Mouse (Mus musculus) forebrain, embryonic 12.5 days (tissue): ENCODE measurements at regions not wholly inside any gene's neighbourhood (a gene's known extent, or its start where the extent isn't known, plus 50 kb on each side); places are given as distances from the start of the nearest gene placed in this dataset.

Experiments
- ATAC-seq: fragments of 200-750 bp; cut with Nextera tagmentation; 2 replicates; pipeline ENCODE4 v1.8.0; 2017; ENCODE audit warnings: moderate TSS enrichment; ENCODE audit not compliant: low FRiP score
- H3K27ac ChIP-seq: fragments of 300-500 bp; sonication (generic); 2 replicates; pipeline ENCODE4 v1.5.1; 2016; ENCODE audit warnings: mild to moderate bottlenecking
- H3K27me3 ChIP-seq: fragments of 300-500 bp; sonication (generic); 2 replicates; pipeline ENCODE4 v1.6.1; 2016; ENCODE audit warnings: mild to moderate bottlenecking
- H3K36me3 ChIP-seq: fragments of 300-500 bp; sonication (generic); replicated peaks from 2 replicates; pipeline ENCODE4 v1.6.1; 2016; ENCODE audit warnings: mild to moderate bottlenecking
- H3K4me1 ChIP-seq: fragments of 300-500 bp; sonication (generic); 2 replicates; pipeline ENCODE4 v1.6.1; 2016
- H3K4me2 ChIP-seq: fragments of 300-500 bp; sonication (generic); 2 replicates; pipeline ENCODE4 v1.6.1; 2016; ENCODE audit warnings: mild to moderate bottlenecking, moderate library complexity
- H3K4me3 ChIP-seq: fragments of 300-500 bp; sonication (generic); replicated peaks from 2 replicates; pipeline ENCODE4 v1.5.1; 2016; ENCODE audit warnings: mild to moderate bottlenecking
- H3K9ac ChIP-seq: fragments of 300-500 bp; sonication (generic); 2 replicates; pipeline ENCODE4 v1.6.1; 2016; ENCODE audit warnings: mild to moderate bottlenecking
- H3K9me3 ChIP-seq: fragments of 300-500 bp; sonication (generic); 2 replicates; pipeline ENCODE4 v1.6.1; 2016
- WGBS: fragments of 180-500 bp; shearing (Covaris S2); methylation state at CpG from one replicate; pipeline ENCODE4 v1.1.7; 2016; 5-methylcytosine and 5-hydroxymethylcytosine counted together

GRCm38 (mm10) chr12:27849099-27849498 is 506.7 kb upstream of the Sox11 start:
- Histone ChIP-seq H3K36me3 (no peaks in the 10 kb centered on the region), H3K9ac (no peak overlapping the region), H3K27me3 (no peaks in the 10 kb centered on the region), H3K4me2 (no peak overlapping the region), H3K4me3 (no peak overlapping the region), H3K27ac (no peak overlapping the region), H3K9me3 (no peaks in the 10 kb centered on the region), H3K4me1 (no peaks in the 10 kb centered on the region)
- ATAC-seq = no peak
- WGBS = 87% methylated on average over 3 of the region's 3 CpGs

- Histone ChIP-seq H3K4me1 (no peaks in the 10 kb centered on the region), H3K9me3 (no peaks in the 10 kb centered on the region), H3K9ac (no peak overlapping the region), H3K27ac (no peak overlapping the region), H3K27me3 (no peaks in the 10 kb centered on the region), H3K36me3 (no peaks in the 10 kb centered on the region), H3K4me2 (no peak overlapping the region), H3K4me3 (no peak overlapping the region)
- ATAC-seq = no peak
- 76% methylated on average over 5 of the region's 5 CpGs for WGBS
Measured at GRCm38 (mm10) chr12:27848141-27848540, 505.8 kb upstream of the Sox11 start.

GRCm38 (mm10) chr12:27847397-27847796 is 505.0 kb upstream of the Sox11 start:
- Histone ChIP-seq H3K9ac (no peak overlapping the region), H3K27ac (no peak overlapping the region), H3K4me2 (no peak overlapping the region), H3K36me3 (no peaks in the 10 kb centered on the region), H3K4me1 (no peaks in the 10 kb centered on the region), H3K4me3 (no peak overlapping the region), H3K9me3 (no peaks in the 10 kb centered on the region), H3K27me3 (no peaks in the 10 kb centered on the region)
- no peak for ATAC-seq
- WGBS = 68% methylated on average over 10 of the region's 10 CpGs

GRCm38 (mm10) chr12:27844958-27845357 is 502.6 kb upstream of the Sox11 start:
- no peak overlapping the region for H3K4me2 ChIP-seq
- no peak for ATAC-seq
- H3K36me3 ChIP-seq = no peaks in the 10 kb centered on the region
- no peak overlapping the region for H3K4me3 ChIP-seq
- H3K27ac ChIP-seq = no peak overlapping the region
- no peaks in the 10 kb centered on the region for H3K9me3 ChIP-seq
- no peaks in the 10 kb centered on the region for H3K27me3 ChIP-seq
- no peak overlapping the region for H3K9ac ChIP-seq
- H3K4me1 ChIP-seq = no peaks in the 10 kb centered on the region

- H3K27ac ChIP-seq = no peak overlapping the region
- H3K4me3 ChIP-seq = no peak overlapping the region
- no peaks in the 10 kb centered on the region for H3K27me3 ChIP-seq
Measured at GRCm38 (mm10) chr12:27838955-27839354, 496.6 kb upstream of the Sox11 start.

GRCm38 (mm10) chr12:27838384-27838783 is 496.0 kb upstream of the Sox11 start:
- Histone ChIP-seq H3K27me3 (no peaks in the 10 kb centered on the region), H3K9me3 (no peaks in the 10 kb centered on the region), H3K4me1 (no peaks in the 10 kb centered on the region), H3K27ac (no peak overlapping the region), H3K4me2 (no peak overlapping the region), H3K9ac (no peak overlapping the region), H3K4me3 (no peak overlapping the region), H3K36me3 (no peaks in the 10 kb centered on the region)
- ATAC-seq = no peak
- 88% methylated on average over 6 of the region's 6 CpGs for WGBS

More at GRCm38 (mm10) chr12:27838955-27839354, 496.6 kb upstream of the Sox11 start:
- Histone ChIP-seq H3K9me3 (no peaks in the 10 kb centered on the region), H3K4me2 (no peak overlapping the region), H3K9ac (no peak overlapping the region), H3K4me1 (no peaks in the 10 kb centered on the region), H3K36me3 (no peaks in the 10 kb centered on the region)
- ATAC-seq = no peak

GRCm38 (mm10) chr12:27826208-27826607 is 483.8 kb upstream of the Sox11 start:
- ATAC-seq = no peak
- Histone ChIP-seq H3K36me3 (no peaks in the 10 kb centered on the region), H3K4me2 (no peak overlapping the region), H3K27ac (no peak overlapping the region), H3K4me3 (no peak overlapping the region), H3K9me3 (no peaks in the 10 kb centered on the region), H3K9ac (no peak overlapping the region), H3K27me3 (no peaks in the 10 kb centered on the region), H3K4me1 (no peaks in the 10 kb centered on the region)
- WGBS = 80% methylated on average over 5 of the region's 5 CpGs

GRCm38 (mm10) chr12:27823392-27823791 is 481.0 kb upstream of the Sox11 start:
- no peak overlapping the region for H3K9ac ChIP-seq
- H3K36me3 ChIP-seq = no peaks in the 10 kb centered on the region
- H3K27me3 ChIP-seq = no peaks in the 10 kb centered on the region
- no peaks in the 10 kb centered on the region for H3K4me1 ChIP-seq
- no peaks in the 10 kb centered on the region for H3K9me3 ChIP-seq
- no peak overlapping the region for H3K4me3 ChIP-seq
- H3K27ac ChIP-seq = no peak overlapping the region
- no peak for ATAC-seq
- no peak overlapping the region for H3K4me2 ChIP-seq
- WGBS = 94% methylated on average over 6 of the region's 6 CpGs

GRCm38 (mm10) chr12:27796642-27797041 is 454.3 kb upstream of the Sox11 start:
- Histone ChIP-seq H3K36me3 (no peaks in the 10 kb centered on the region), H3K9ac (no peak overlapping the region), H3K4me1 (no peaks in the 10 kb centered on the region), H3K4me2 (no peak overlapping the region), H3K9me3 (no peaks in the 10 kb centered on the region), H3K27ac (no peak overlapping the region), H3K4me3 (no peak overlapping the region), H3K27me3 (no peaks in the 10 kb centered on the region)
- WGBS = 85% methylated on average over 4 of the region's 4 CpGs
- ATAC-seq = no peak

- H3K4me1 ChIP-seq = no peaks in the 10 kb centered on the region
- H3K9me3 ChIP-seq = no peaks in the 10 kb centered on the region
- no peak overlapping the region for H3K4me2 ChIP-seq
- H3K27me3 ChIP-seq = no peaks in the 10 kb centered on the region
- H3K9ac ChIP-seq = no peak overlapping the region
- H3K27ac ChIP-seq = no peak overlapping the region
- 77% methylated on average over 3 of the region's 3 CpGs for WGBS
- H3K36me3 ChIP-seq = no peaks in the 10 kb centered on the region
- H3K4me3 ChIP-seq = no peak overlapping the region
- ATAC-seq = no peak
Measured at GRCm38 (mm10) chr12:27786716-27787291, 444.4 kb upstream of the Sox11 start.

- H3K27ac ChIP-seq = no peak overlapping the region
- no peaks in the 10 kb centered on the region for H3K4me1 ChIP-seq
- H3K4me3 ChIP-seq = no peak overlapping the region
- ATAC-seq = no peak
- no peaks in the 10 kb centered on the region for H3K9me3 ChIP-seq
- no peak overlapping the region for H3K9ac ChIP-seq
- H3K27me3 ChIP-seq = no peaks in the 10 kb centered on the region
- WGBS = 84% methylated on average over 1 of the region's 1 CpGs
- no peaks in the 10 kb centered on the region for H3K36me3 ChIP-seq
- H3K4me2 ChIP-seq = no peak overlapping the region
Measured at GRCm38 (mm10) chr12:27780801-27781200, 438.4 kb upstream of the Sox11 start.

GRCm38 (mm10) chr12:27765948-27766347 is 423.6 kb upstream of the Sox11 start:
- no peaks in the 10 kb centered on the region for H3K4me1 ChIP-seq
- H3K27me3 ChIP-seq = no peaks in the 10 kb centered on the region
- H3K9ac ChIP-seq = no peak overlapping the region
- H3K36me3 ChIP-seq = no peaks in the 10 kb centered on the region
- no peak overlapping the region for H3K27ac ChIP-seq
- no peak for ATAC-seq
- no peak overlapping the region for H3K4me3 ChIP-seq
- 88% methylated on average over 1 of the region's 1 CpGs for WGBS
- H3K4me2 ChIP-seq = no peak overlapping the region
- no peaks in the 10 kb centered on the region for H3K9me3 ChIP-seq

- Histone ChIP-seq H3K9ac (no peak overlapping the region), H3K4me1 (no peaks in the 10 kb centered on the region), H3K4me3 (no peak overlapping the region), H3K27ac (no peak overlapping the region), H3K9me3 (no peaks in the 10 kb centered on the region), H3K27me3 (no peaks in the 10 kb centered on the region), H3K4me2 (no peak overlapping the region), H3K36me3 (no peaks in the 10 kb centered on the region)
- ATAC-seq = no peak
Measured at GRCm38 (mm10) chr12:27759016-27759415, 416.6 kb upstream of the Sox11 start.

GRCm38 (mm10) chr12:27757641-27758040 is 415.3 kb upstream of the Sox11 start:
- no peak for ATAC-seq
- no peak overlapping the region for H3K9ac ChIP-seq
- no peak overlapping the region for H3K27ac ChIP-seq
- no peaks in the 10 kb centered on the region for H3K4me1 ChIP-seq
- H3K27me3 ChIP-seq = no peaks in the 10 kb centered on the region
- H3K4me2 ChIP-seq = no peak overlapping the region
- H3K9me3 ChIP-seq = no peaks in the 10 kb centered on the region
- no peaks in the 10 kb centered on the region for H3K36me3 ChIP-seq
- H3K4me3 ChIP-seq = no peak overlapping the region
